Mouse (Mus musculus): ENCODE results near the gene Gsg1l. TPM values are rescaled to one million over a fixed set of nuclear protein-coding genes. Genes with fewer than 3 reads are reported as not detected.

Gsg1l gene
- polyA plus RNA-seq, 1 experiment from 2014 or later: 1.0 TPM

- Histone ChIP-seq H3K27me3 (replicated peaks; ENCODE audit: control insufficient read depth, insufficient read depth, low read length) (no peaks in the 10 kb centered on the region), H3K4me1 (replicated peaks; ENCODE audit: control insufficient read depth, insufficient read depth, low read length) (peaks cover 14% of the 10 kb centered on the region), H3K4me3 (ENCODE audit: low read depth, low read length) (no peak overlapping the region), H3K9me3 (ENCODE audit: control insufficient read depth, low read length) (no peaks in the 10 kb centered on the region), H3K9ac (ENCODE audit: low read length) (no peak overlapping the region), H3K27ac (ENCODE audit: low read depth) (no peak overlapping the region), H3K4me2 (ENCODE audit: low read length) (no peak overlapping the region), H3K36me3 (ENCODE audit: control insufficient read depth, insufficient read depth, low read length) (no peaks in the 10 kb centered on the region)
- WGBS: 75% methylated on average over 5 of the region's 5 CpGs
- ATAC-seq (replicated peaks; ENCODE audit: low FRiP score, low TSS enrichment, low read depth) (no peak), DNase-seq (ENCODE audit: low spot score) (no peak)
Observed at GRCm38 (mm10) chr7:125828561-125828960, 253.7 kb downstream of the Gsg1l start.

Other genes starting within 250 kb of the Gsg1l start
- gene Xpo6, start 118.1 kb upstream of the Gsg1l start, polyA plus RNA-seq (2014; fragmentation: Nextera tagmentation; extraction: Ambion mirVana): 67.7 and 68.7 TPM in 2 replicates
- gene Sbk1, start 190.2 kb upstream of the Gsg1l start, polyA plus RNA-seq (2014; fragmentation: Nextera tagmentation; extraction: Ambion mirVana): 33.8 and 34.2 TPM in 2 replicates